Mouse (Mus musculus) kidney, embryonic 16.5 days (tissue): ENCODE measurements around the gene Clspn. TPM values are rescaled to one million over a fixed set of nuclear protein-coding genes. Genes with fewer than 3 reads are reported as not detected.

ENCODE experiments used
- ATAC-seq: fragments of 200-750 bp; cut with Nextera tagmentation; 2 replicates; pipeline ENCODE4 v1.8.0; 2017; ENCODE audit warnings: moderate TSS enrichment; ENCODE audit not compliant: low FRiP score, low TSS enrichment
- H3K27ac ChIP-seq: fragments of 300-500 bp; sonication (generic); 2 replicates; pipeline ENCODE4 v1.5.1; 2014; ENCODE audit warnings: low read length
- H3K27me3 ChIP-seq: fragments of 300-500 bp; sonication (generic); 2 replicates; pipeline ENCODE4 v1.6.1; 2014; ENCODE audit warnings: low read length, control low read depth, mixed read lengths; ENCODE audit not compliant: insufficient read depth
- H3K36me3 ChIP-seq: fragments of 300-500 bp; sonication (generic); 2 replicates; pipeline ENCODE4 v1.6.1; 2014; ENCODE audit warnings: low read length, control low read depth, mixed read lengths; ENCODE audit not compliant: insufficient read depth
- H3K4me1 ChIP-seq: fragments of 300-500 bp; sonication (generic); 2 replicates; pipeline ENCODE4 v1.6.1; 2014; ENCODE audit warnings: low read length, control low read depth, mixed read lengths; ENCODE audit not compliant: insufficient read depth
- H3K4me2 ChIP-seq: fragments of 300-500 bp; sonication (generic); replicated peaks from 2 replicates; pipeline ENCODE4 v1.6.1; 2014; ENCODE audit warnings: low read depth, low read length
- H3K4me3 ChIP-seq: fragments of 300-500 bp; sonication (generic); 2 replicates; pipeline ENCODE4 v1.5.1; 2014; ENCODE audit warnings: mild to moderate bottlenecking, low read length
- H3K9ac ChIP-seq: fragments of 300-500 bp; sonication (generic); replicated peaks from 2 replicates; pipeline ENCODE4 v1.6.1; 2014; ENCODE audit warnings: low read length
- H3K9me3 ChIP-seq: fragments of 300-500 bp; sonication (generic); 2 replicates; pipeline ENCODE4 v1.6.1; 2016; ENCODE audit warnings: low read length, control low read depth
- WGBS: fragments of 180-500 bp; shearing (Covaris S2); extraction: QIAGEN DNeasy Blood & Tissue Kit; methylation state at CpG from one replicate; pipeline ENCODE4 v1.1.7; 2014; 5-methylcytosine and 5-hydroxymethylcytosine counted together
- polyA plus RNA-seq: library from polyadenylated mRNA; unstranded; fragments of >200 nt; fragmentation: Nextera tagmentation; extraction: Ambion mirVana; gene quantifications from 2 replicates; pipeline ENCODE4 v1.2.1, GENCODE M21; 2015

Gene Clspn
- polyA plus RNA-seq, 1 experiment from 2014 or later = 33.8 TPM

DNA sequence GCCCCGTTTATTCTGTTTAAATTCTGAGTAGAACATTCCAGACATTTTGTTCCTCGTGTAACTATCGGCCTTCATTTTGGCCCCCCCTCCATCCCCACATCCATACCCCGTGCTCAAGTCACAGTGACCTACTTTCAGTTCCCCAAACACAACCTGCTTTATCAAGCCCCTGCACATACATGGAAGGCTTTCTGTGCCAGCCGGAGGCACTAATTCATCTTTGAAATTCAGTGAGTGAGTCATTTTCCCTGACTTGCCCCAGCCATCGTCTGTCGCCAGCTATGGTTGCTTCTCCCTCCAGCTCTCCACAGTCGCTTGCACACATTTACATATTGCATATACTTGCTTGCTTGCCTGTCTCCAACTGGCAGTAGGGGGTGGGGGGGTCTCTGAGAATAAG lies 3.6 kb upstream of the Clspn start:
- H3K36me3 ChIP-seq = no peaks in the 10 kb centered on the region
- H3K4me1 ChIP-seq = 0 out of 2 replicates have a peak, but pooled peaks cover 8% of the 10 kb centered on the region
- no peak overlapping the region for H3K9ac ChIP-seq
- H3K27me3 ChIP-seq = no peaks in the 10 kb centered on the region
- H3K27ac ChIP-seq = no peak overlapping the region
- H3K4me3 ChIP-seq = no peak overlapping the region
- WGBS = 69% methylated on average over 8 of the region's 8 CpGs
- peaks cover 6% of the 10 kb centered on the region for H3K9me3 ChIP-seq
- H3K4me2 ChIP-seq = no peak overlapping the region
- ATAC-seq = no peak

DNA sequence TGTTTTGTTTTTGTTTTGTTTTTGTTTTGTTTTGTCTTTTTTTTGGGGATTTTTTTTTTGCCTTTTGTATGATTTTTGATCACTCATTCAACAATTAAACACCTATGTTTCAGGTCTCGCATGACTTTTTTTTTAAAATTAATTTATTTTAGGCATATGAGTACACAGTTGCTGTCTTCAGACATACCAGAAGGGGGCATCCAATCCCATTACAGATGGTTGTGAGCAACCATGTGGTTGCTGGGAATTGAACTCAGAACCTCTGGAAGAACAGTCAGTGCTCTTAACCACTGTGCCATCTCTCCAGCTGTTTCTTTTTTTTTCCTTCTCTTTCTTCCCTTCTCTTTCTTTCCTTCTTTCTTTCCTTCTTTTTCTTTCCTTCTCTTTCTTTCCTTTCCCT lies 3.0 kb upstream of the Clspn start:
- no peak overlapping the region for H3K4me2 ChIP-seq
- H3K4me3 ChIP-seq = no peak overlapping the region
- no peak overlapping the region for H3K9ac ChIP-seq
- H3K4me1 ChIP-seq = 0 out of 2 replicates have a peak, but pooled peaks cover 8% of the 10 kb centered on the region
- H3K36me3 ChIP-seq = no peaks in the 10 kb centered on the region
- H3K9me3 ChIP-seq = peaks cover 6% of the 10 kb centered on the region
- no peak overlapping the region for H3K27ac ChIP-seq
- H3K27me3 ChIP-seq = no peaks in the 10 kb centered on the region
- 79% methylated on average over 1 of the region's 1 CpGs for WGBS
- no peak for ATAC-seq

GRCm38 (mm10) chr4:126554462-126554861 lies 2.3 kb upstream of the Clspn start:
- H3K27ac ChIP-seq = no peak overlapping the region
- peaks cover under 1% of the 10 kb centered on the region; the same call in 1 of the 2 replicates for H3K9me3 ChIP-seq
- no peaks in the 10 kb centered on the region for H3K36me3 ChIP-seq
- H3K4me1 ChIP-seq = 0 out of 2 replicates have a peak, but pooled peaks cover 8% of the 10 kb centered on the region
- no peak overlapping the region for H3K4me3 ChIP-seq
- no peak overlapping the region for H3K9ac ChIP-seq
- no peak for ATAC-seq
- H3K27me3 ChIP-seq = no peaks in the 10 kb centered on the region
- WGBS = 29% methylated on average over 3 of the region's 3 CpGs
- H3K4me2 ChIP-seq = no peak overlapping the region

- no peak overlapping the region for H3K9ac ChIP-seq
- H3K36me3 ChIP-seq = peaks cover 43% of the 10 kb centered on the region
- H3K4me3 ChIP-seq = no peak overlapping the region
- ATAC-seq = no peak
- no peak overlapping the region for H3K4me2 ChIP-seq
- H3K4me1 ChIP-seq = no peaks in the 10 kb centered on the region
- no peaks in the 10 kb centered on the region for H3K27me3 ChIP-seq
- 87% methylated on average over 6 of the region's 6 CpGs for WGBS
- H3K27ac ChIP-seq = no peak overlapping the region
- H3K9me3 ChIP-seq = no peaks in the 10 kb centered on the region
Measured at GRCm38 (mm10) chr4:126563798-126564197, 7.1 kb downstream of the Clspn start.

- Histone ChIP-seq H3K4me3 (no peak overlapping the region), H3K27me3 (no peaks in the 10 kb centered on the region), H3K36me3 (peaks cover 40% of the 10 kb centered on the region), H3K4me1 (no peaks in the 10 kb centered on the region), H3K9me3 (no peaks in the 10 kb centered on the region), H3K27ac (no peak overlapping the region), H3K4me2 (no peak overlapping the region), H3K9ac (no peak overlapping the region)
- WGBS = 94% methylated on average over 4 of the region's 4 CpGs
- no peak for ATAC-seq
Measured at GRCm38 (mm10) chr4:126567243-126567642, 10.5 kb downstream of the Clspn start.

DNA sequence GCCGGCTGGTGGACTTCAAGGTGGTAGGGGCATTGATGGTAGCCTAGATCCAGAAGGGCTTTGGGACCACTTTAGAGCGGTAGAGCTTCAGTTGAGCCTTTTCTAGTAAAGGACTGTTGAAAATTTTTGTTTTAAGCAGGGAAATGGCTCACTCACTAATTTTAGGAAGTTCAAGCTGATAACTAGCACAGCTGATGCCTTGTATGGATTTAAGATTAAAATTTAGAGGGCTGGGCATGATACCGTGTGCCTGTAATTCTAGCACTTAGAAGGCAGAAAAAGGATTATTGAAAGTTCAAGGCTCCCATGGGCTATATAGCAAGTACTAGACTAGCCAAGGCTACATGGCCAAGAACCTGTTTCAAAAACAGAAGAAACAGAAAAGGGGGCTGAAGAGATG lies 13.0 kb downstream of the Clspn start:
- peaks cover 56% of the 10 kb centered on the region for H3K36me3 ChIP-seq
- H3K9me3 ChIP-seq = peaks cover 3% of the 10 kb centered on the region; the same call in 1 of the 2 replicates
- H3K27me3 ChIP-seq = no peaks in the 10 kb centered on the region
- no peak overlapping the region for H3K4me2 ChIP-seq
- WGBS = 94% methylated on average over 3 of the region's 3 CpGs
- ATAC-seq = no peak
- H3K27ac ChIP-seq = no peak overlapping the region
- no peak overlapping the region for H3K9ac ChIP-seq
- no peaks in the 10 kb centered on the region for H3K4me1 ChIP-seq
- H3K4me3 ChIP-seq = no peak overlapping the region

GRCm38 (mm10) chr4:126576281-126576680 lies 19.5 kb downstream of the Clspn start:
- Histone ChIP-seq H3K4me2 (no peak overlapping the region), H3K27me3 (no peaks in the 10 kb centered on the region), H3K4me1 (no peaks in the 10 kb centered on the region), H3K9ac (no peak overlapping the region), H3K9me3 (peaks cover 4% of the 10 kb centered on the region; the same call in 1 of the 2 replicates), H3K36me3 (peaks cover 79% of the 10 kb centered on the region), H3K4me3 (no peak overlapping the region), H3K27ac (no peak overlapping the region)
- WGBS = 93% methylated on average over 5 of the region's 5 CpGs
- ATAC-seq = no peak

DNA sequence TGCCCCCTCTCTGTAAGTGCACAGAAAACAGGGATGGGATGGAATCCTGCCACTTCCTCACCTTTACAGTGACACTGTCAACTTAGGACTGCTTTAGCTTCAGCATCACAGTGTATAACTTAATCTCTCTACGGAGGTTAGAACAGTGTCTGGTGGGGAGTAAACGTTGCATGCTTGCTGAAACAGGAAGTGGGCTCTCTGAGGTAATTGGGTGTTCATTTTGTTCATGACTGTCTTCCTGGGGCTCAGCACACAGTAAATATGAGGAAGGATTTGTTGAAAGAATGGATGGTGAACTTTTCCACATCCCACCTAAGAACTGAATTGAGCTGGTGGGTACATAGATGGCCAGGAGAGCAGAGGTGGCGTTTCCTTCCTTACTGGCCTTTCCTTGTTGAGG lies 21.2 kb downstream of the Clspn start:
- Histone ChIP-seq H3K4me2 (no peak overlapping the region), H3K4me1 (no peaks in the 10 kb centered on the region), H3K4me3 (no peak overlapping the region), H3K27me3 (no peaks in the 10 kb centered on the region), H3K27ac (no peak overlapping the region), H3K9ac (no peak overlapping the region), H3K36me3 (peaks cover 75% of the 10 kb centered on the region), H3K9me3 (peaks cover 4% of the 10 kb centered on the region; the same call in 1 of the 2 replicates)
- ATAC-seq = no peak
- WGBS = 87% methylated on average over 3 of the region's 3 CpGs

GRCm38 (mm10) chr4:126579077-126579476 lies 22.3 kb downstream of the Clspn start:
- no peak overlapping the region for H3K4me2 ChIP-seq
- H3K4me3 ChIP-seq = no peak overlapping the region
- H3K27me3 ChIP-seq = no peaks in the 10 kb centered on the region
- H3K36me3 ChIP-seq = peaks cover 67% of the 10 kb centered on the region
- no peaks in the 10 kb centered on the region for H3K4me1 ChIP-seq
- WGBS = 85% methylated on average over 2 of the region's 2 CpGs
- no peak overlapping the region for H3K9ac ChIP-seq
- H3K27ac ChIP-seq = no peak overlapping the region
- H3K9me3 ChIP-seq = peaks cover 4% of the 10 kb centered on the region; the same call in 1 of the 2 replicates
- no peak for ATAC-seq

DNA sequence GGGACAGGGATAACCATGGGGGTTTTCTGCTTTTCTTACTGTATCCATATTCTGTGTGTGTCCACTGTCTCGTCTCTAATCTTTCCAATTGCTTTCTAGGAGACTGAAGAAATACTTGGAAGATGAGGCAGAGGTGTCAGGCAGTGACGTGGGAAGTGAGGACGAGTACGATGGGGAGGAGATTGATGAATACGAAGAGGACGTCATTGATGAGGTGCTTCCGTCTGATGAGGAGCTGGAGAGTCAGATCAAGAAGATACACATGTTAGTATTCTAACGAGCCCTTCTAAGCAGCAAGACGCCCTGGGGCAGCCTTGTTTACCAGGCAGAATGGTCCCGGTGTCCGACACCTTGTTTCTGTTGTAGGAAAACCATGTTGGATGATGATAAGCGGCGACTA lies 29.0 kb downstream of the Clspn start:
- WGBS = 97% methylated on average over 13 of the region's 13 CpGs
- no peaks in the 10 kb centered on the region for H3K4me1 ChIP-seq
- H3K4me3 ChIP-seq = no peak overlapping the region
- no peak overlapping the region for H3K4me2 ChIP-seq
- H3K9ac ChIP-seq = no peak overlapping the region
- H3K36me3 ChIP-seq = peaks cover 59% of the 10 kb centered on the region
- no peak overlapping the region for H3K27ac ChIP-seq
- no peaks in the 10 kb centered on the region for H3K27me3 ChIP-seq
- ATAC-seq = no peak
- H3K9me3 ChIP-seq = peaks cover 6% of the 10 kb centered on the region; the same call in 1 of the 2 replicates
